Mouse (Mus musculus) stomach, embryonic 15.5 days (tissue): ENCODE measurements around the gene Parvb. TPM values are rescaled to one million over a fixed set of nuclear protein-coding genes. Genes with fewer than 3 reads are reported as not detected.

ENCODE experiments used
- ATAC-seq: fragments of 200-750 bp; cut with Nextera tagmentation; 2 replicates; pipeline ENCODE4 v1.8.0; 2017; ENCODE audit warnings: low read depth, moderate number of reproducible peaks, moderate TSS enrichment; ENCODE audit not compliant: insufficient read depth, low FRiP score
- H3K27ac ChIP-seq: fragments of 300-500 bp; sonication (generic); 2 replicates; pipeline ENCODE4 v1.5.1; 2015; ENCODE audit warnings: mild to moderate bottlenecking, inconsistent platforms
- H3K27me3 ChIP-seq: fragments of 300-500 bp; sonication (generic); replicated peaks from 2 replicates; pipeline ENCODE4 v1.6.1; 2015; ENCODE audit warnings: inconsistent platforms
- H3K36me3 ChIP-seq: fragments of 300-500 bp; sonication (generic); 2 replicates; pipeline ENCODE4 v1.6.1; 2015; ENCODE audit warnings: inconsistent platforms
- H3K4me1 ChIP-seq: fragments of 300-500 bp; sonication (generic); 2 replicates; pipeline ENCODE4 v1.6.1; 2015; ENCODE audit warnings: inconsistent platforms
- H3K4me2 ChIP-seq: fragments of 300-500 bp; sonication (generic); 2 replicates; pipeline ENCODE4 v1.6.1; 2015; ENCODE audit warnings: mild to moderate bottlenecking, inconsistent platforms
- H3K4me3 ChIP-seq: fragments of 300-500 bp; sonication (generic); replicated peaks from 2 replicates; pipeline ENCODE4 v1.5.1; 2015; ENCODE audit warnings: inconsistent platforms
- H3K9ac ChIP-seq: fragments of 300-500 bp; sonication (generic); 2 replicates; pipeline ENCODE4 v1.6.1; 2015; ENCODE audit warnings: inconsistent platforms
- H3K9me3 ChIP-seq: fragments of 300-500 bp; sonication (generic); 2 replicates; pipeline ENCODE4 v1.6.1; 2016; ENCODE audit warnings: inconsistent platforms
- WGBS: fragments of 180-500 bp; shearing (Covaris S2); methylation state at CpG from one replicate; pipeline ENCODE4 v1.1.7; 2015; 5-methylcytosine and 5-hydroxymethylcytosine counted together
- polyA plus RNA-seq: library from polyadenylated mRNA; unstranded; fragments of >200 nt; fragmentation: Nextera tagmentation; extraction: Ambion mirVana; gene quantifications from 2 replicates; pipeline ENCODE4 v1.2.1, GENCODE M21; 2015

Gene Parvb
- polyA plus RNA-seq, 1 experiment from 2014 or later: 3.6 TPM

DNA sequence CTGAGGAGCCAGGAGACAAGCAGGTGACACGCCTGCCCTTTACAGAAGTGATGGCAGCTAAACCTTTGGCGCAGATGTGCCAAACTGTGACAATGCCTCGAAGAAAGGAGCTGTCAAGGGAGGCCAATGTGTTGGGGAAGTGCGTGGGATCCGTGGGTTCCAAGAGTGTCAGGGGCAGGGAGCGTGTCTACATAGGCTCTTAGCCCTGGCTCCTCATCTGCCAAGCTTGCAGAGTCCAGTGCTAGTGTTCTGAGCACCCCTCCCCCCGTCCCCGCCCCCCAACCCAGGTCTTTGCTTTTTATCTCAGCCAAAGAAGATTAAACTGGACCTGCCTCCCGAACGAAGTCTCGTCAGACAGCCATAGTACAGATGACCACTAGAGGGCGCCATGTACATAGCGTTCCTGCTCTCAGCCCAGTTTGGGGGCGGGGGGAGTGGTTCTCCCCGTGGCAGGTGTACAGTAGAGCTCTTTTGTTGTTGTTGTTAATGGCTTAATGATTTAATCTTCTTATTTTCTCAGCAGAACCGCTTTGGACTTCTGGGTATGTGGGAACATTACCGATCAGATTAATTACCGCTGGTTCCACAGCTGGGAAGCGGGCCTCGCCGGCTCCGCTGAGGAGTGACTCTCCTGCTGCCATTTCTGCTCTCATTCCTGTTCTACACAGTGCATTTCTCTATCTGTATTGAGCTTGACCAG, 28.4 kb downstream of the Parvb start:
- WGBS: 36% methylated on average over 22 of the region's 22 CpGs
- Histone ChIP-seq H3K4me2 (no peak overlapping the region), H3K27me3 (no peaks in the 10 kb centered on the region), H3K9me3 (no peaks in the 10 kb centered on the region), H3K4me3 (no peak overlapping the region), H3K4me1 (no peaks in the 10 kb centered on the region), H3K9ac (no peak overlapping the region), H3K36me3 (no peaks in the 10 kb centered on the region), H3K27ac (no peak overlapping the region)
- ATAC-seq: no peak

- Histone ChIP-seq H3K27me3 (no peaks in the 10 kb centered on the region), H3K4me2 (no peak overlapping the region), H3K9me3 (no peaks in the 10 kb centered on the region), H3K36me3 (no peaks in the 10 kb centered on the region), H3K9ac (no peak overlapping the region), H3K4me3 (no peak overlapping the region), H3K4me1 (no peaks in the 10 kb centered on the region), H3K27ac (no peak overlapping the region)
- WGBS: 92% methylated on average over 6 of the region's 6 CpGs
- ATAC-seq: no peak
Measured at GRCm38 (mm10) chr15:84262630-84263029, 30.8 kb downstream of the Parvb start.

DNA sequence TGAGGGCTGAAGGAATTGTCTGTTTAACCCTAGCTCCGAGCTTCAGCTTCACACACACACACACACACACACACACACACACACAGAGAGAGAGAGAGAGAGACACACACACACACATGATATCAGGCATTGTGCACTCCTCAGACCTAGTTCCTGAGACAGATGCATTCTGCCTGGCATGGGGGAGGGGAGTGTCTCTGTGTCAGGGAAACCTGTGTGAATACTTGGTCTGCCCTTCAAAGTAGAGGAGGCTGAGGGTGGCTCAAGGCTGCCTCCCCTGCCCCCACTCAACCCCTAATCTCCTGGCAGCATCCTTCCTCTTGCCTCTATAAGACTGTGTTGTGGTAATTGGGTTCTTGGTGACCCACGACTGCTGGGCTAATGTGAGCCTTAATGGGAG, 31.7 kb downstream of the Parvb start:
- Histone ChIP-seq H3K4me1 (no peaks in the 10 kb centered on the region), H3K27ac (no peak overlapping the region), H3K27me3 (no peaks in the 10 kb centered on the region), H3K4me2 (no peak overlapping the region), H3K4me3 (no peak overlapping the region), H3K9ac (no peak overlapping the region), H3K36me3 (no peaks in the 10 kb centered on the region), H3K9me3 (no peaks in the 10 kb centered on the region)
- WGBS: 41% methylated on average over 2 of the region's 2 CpGs
- ATAC-seq: no peak

DNA sequence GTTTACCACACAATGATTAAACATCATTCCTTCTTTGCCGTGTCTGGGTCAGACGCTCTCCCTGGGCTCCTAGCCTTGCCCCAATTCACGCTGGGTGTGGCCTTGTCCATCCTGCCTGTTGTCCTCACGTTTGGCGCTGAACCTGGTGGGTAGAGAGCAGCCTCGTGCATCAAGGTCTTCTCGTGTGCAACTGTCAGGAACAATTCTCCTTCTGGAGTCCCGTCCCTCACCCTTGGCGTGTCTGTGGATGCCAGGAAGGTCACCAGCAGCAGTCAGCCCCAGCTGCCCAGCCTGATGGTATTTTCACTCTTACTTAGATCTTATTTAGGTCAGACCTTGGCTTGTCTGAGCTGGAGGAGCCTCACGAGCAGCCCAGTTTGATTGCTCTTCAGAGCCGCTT, 33.3 kb downstream of the Parvb start:
- WGBS: 68% methylated on average over 11 of the region's 11 CpGs
- no peaks in the 10 kb centered on the region for H3K4me1 ChIP-seq
- no peaks in the 10 kb centered on the region for H3K9me3 ChIP-seq
- no peaks in the 10 kb centered on the region for H3K36me3 ChIP-seq
- no peaks in the 10 kb centered on the region for H3K27me3 ChIP-seq
- no peak overlapping the region for H3K27ac ChIP-seq
- H3K4me3 ChIP-seq: no peak overlapping the region
- no peak overlapping the region for H3K9ac ChIP-seq
- ATAC-seq: no peak
- H3K4me2 ChIP-seq: no peak overlapping the region

DNA sequence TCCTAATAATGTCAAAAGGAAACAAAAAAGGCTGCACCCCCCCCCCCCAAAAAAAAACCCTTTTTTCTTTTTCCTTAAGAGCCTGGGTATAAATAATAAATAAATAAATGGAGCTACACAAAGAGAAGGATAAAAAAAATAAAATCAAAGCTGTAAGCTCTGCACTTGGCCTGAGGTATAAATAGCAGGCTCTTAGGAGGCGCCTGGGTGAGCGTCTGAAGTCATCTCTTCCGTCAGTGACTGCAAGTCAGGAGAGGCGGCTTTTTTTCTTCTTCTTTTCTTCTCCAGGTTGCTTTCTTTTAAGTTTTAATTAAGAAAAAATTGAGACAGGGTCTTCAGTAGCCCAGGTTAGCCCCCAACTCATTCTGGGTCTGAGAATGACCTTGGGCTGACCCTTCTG, 34.4 kb downstream of the Parvb start:
- H3K4me2 ChIP-seq: no peak overlapping the region

DNA sequence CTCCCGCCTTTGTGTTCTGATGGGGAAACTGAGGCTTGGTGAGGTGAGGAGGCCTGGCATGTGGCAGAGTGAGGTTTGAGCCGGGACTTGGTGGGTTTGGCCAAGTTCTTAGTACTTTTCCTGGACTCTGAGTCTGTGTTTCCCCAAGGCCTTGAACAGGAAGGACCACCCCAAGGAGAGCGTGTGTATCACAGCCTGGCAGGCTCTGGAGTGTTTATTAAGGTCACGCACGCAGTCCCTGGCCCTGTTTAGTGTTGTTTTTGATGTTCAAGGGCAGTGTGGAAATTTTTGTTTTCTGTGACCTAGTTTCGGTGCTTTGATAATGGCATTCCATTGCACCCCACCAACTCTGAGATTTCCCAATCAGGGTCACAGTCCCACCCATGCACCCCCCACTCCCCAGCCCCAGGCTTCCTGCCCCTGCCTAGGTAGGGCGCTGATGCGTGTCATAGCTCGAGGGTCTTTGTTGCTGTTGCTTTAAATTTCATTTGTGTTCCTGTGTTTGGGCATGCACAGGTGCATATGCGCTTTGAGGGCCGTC, 35.9 kb downstream of the Parvb start:
- H3K27ac ChIP-seq: no peak overlapping the region
- no peak overlapping the region for H3K4me3 ChIP-seq
- no peaks in the 10 kb centered on the region for H3K27me3 ChIP-seq
- no peak overlapping the region for H3K4me2 ChIP-seq
- ATAC-seq: no peak
- no peaks in the 10 kb centered on the region for H3K4me1 ChIP-seq
- no peaks in the 10 kb centered on the region for H3K9me3 ChIP-seq
- WGBS: 87% methylated on average over 11 of the region's 11 CpGs
- H3K9ac ChIP-seq: no peak overlapping the region
- H3K36me3 ChIP-seq: no peaks in the 10 kb centered on the region

More for the DNA sequence above, 34.4 kb downstream of the Parvb start:
- H3K27ac ChIP-seq: no peak overlapping the region
- no peak overlapping the region for H3K9ac ChIP-seq
- no peaks in the 10 kb centered on the region for H3K27me3 ChIP-seq
- no peak for ATAC-seq
- no peaks in the 10 kb centered on the region for H3K9me3 ChIP-seq
- no peaks in the 10 kb centered on the region for H3K4me1 ChIP-seq
- no peak overlapping the region for H3K4me3 ChIP-seq
- no peaks in the 10 kb centered on the region for H3K36me3 ChIP-seq
- WGBS: 63% methylated on average over 4 of the region's 4 CpGs

- ATAC-seq: no peak
- H3K27ac ChIP-seq: no peak overlapping the region
- WGBS: 77% methylated on average over 10 of the region's 10 CpGs
- H3K4me2 ChIP-seq: no peak overlapping the region
- H3K4me1 ChIP-seq: no peaks in the 10 kb centered on the region
- H3K4me3 ChIP-seq: no peak overlapping the region
- no peak overlapping the region for H3K9ac ChIP-seq
- H3K9me3 ChIP-seq: no peaks in the 10 kb centered on the region
- H3K27me3 ChIP-seq: no peaks in the 10 kb centered on the region
- no peaks in the 10 kb centered on the region for H3K36me3 ChIP-seq
Measured at GRCm38 (mm10) chr15:84269107-84269633, 37.3 kb downstream of the Parvb start.

DNA sequence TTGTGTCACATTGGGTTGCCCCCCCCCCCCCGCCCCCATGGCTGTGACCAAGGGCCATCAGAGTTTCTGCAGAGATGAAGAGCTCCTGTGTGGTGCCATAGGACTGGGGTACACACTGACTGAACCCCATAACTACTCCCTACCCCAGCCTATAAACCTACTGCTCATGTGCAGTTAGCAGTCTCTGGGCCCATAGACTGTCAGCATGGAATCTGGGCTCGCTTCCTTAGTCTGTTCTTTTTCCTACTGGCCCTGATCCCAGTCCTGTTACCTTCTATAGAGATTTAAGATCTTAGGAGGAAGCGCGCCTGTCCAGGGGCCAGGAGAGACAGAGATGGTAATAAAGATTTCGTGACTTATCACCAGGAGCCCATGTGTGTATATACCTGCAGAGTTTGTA, 38.2 kb downstream of the Parvb start:
- Histone ChIP-seq H3K36me3 (no peaks in the 10 kb centered on the region), H3K9me3 (no peaks in the 10 kb centered on the region), H3K4me1 (no peaks in the 10 kb centered on the region), H3K9ac (no peak overlapping the region), H3K27ac (no peak overlapping the region), H3K4me3 (no peak overlapping the region), H3K4me2 (no peak overlapping the region), H3K27me3 (no peaks in the 10 kb centered on the region)
- WGBS: 75% methylated on average over 5 of the region's 5 CpGs
- ATAC-seq: no peak

GRCm38 (mm10) chr15:84270463-84270862, 38.6 kb downstream of the Parvb start:
- WGBS: 75% methylated on average over 6 of the region's 6 CpGs
- Histone ChIP-seq H3K27me3 (no peaks in the 10 kb centered on the region), H3K4me3 (no peak overlapping the region), H3K4me1 (no peaks in the 10 kb centered on the region), H3K4me2 (no peak overlapping the region), H3K27ac (no peak overlapping the region), H3K9ac (no peak overlapping the region), H3K9me3 (no peaks in the 10 kb centered on the region), H3K36me3 (no peaks in the 10 kb centered on the region)
- no peak for ATAC-seq

DNA sequence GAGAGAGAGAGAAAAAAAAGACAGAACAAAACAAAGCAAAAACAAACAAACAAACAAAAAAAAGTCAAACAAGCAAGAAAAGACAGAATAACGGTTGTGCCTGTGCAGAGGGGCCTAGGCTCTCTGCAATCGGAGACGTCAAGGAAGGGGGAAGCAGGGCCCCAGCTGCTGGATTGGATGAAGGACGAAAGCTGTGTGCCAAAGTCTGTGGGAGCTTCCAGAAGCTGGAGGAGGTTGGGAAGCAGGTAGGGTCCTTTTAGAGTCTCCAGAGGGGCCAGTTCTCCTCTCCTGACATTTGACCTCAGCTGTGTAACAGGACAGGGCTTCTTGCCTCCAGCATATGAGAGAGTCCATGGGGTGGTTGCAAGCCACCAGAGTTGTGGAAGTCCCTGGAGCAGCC, 44.2 kb downstream of the Parvb start:
- H3K27me3 ChIP-seq: no peaks in the 10 kb centered on the region
- no peak for ATAC-seq
- no peaks in the 10 kb centered on the region for H3K36me3 ChIP-seq
- H3K9ac ChIP-seq: no peak overlapping the region
- H3K9me3 ChIP-seq: no peaks in the 10 kb centered on the region
- H3K4me3 ChIP-seq: no peak overlapping the region
- WGBS: 74% methylated on average over 4 of the region's 4 CpGs
- H3K27ac ChIP-seq: no peak overlapping the region
- no peak overlapping the region for H3K4me2 ChIP-seq
- H3K4me1 ChIP-seq: no peaks in the 10 kb centered on the region

GRCm38 (mm10) chr15:84278091-84278490, 46.2 kb downstream of the Parvb start:
- ATAC-seq: no peak
- no peak overlapping the region for H3K4me3 ChIP-seq
- no peaks in the 10 kb centered on the region for H3K36me3 ChIP-seq
- H3K27me3 ChIP-seq: no peaks in the 10 kb centered on the region
- H3K9ac ChIP-seq: no peak overlapping the region
- no peak overlapping the region for H3K27ac ChIP-seq
- no peaks in the 10 kb centered on the region for H3K9me3 ChIP-seq
- H3K4me2 ChIP-seq: no peak overlapping the region
- no peaks in the 10 kb centered on the region for H3K4me1 ChIP-seq
- 74% methylated on average over 7 of the region's 7 CpGs for WGBS

GRCm38 (mm10) chr15:84278656-84279055, 46.8 kb downstream of the Parvb start:
- H3K36me3 ChIP-seq: no peaks in the 10 kb centered on the region
- H3K4me2 ChIP-seq: no peak overlapping the region
- WGBS: 61% methylated on average over 7 of the region's 7 CpGs
- H3K4me1 ChIP-seq: no peaks in the 10 kb centered on the region
- H3K27ac ChIP-seq: no peak overlapping the region
- H3K9ac ChIP-seq: no peak overlapping the region
- no peak for ATAC-seq
- H3K27me3 ChIP-seq: no peaks in the 10 kb centered on the region
- H3K9me3 ChIP-seq: no peaks in the 10 kb centered on the region
- no peak overlapping the region for H3K4me3 ChIP-seq
